Mouse (Mus musculus): Measurements from ENCODE around the gene Ntm. TPM values are rescaled to one million over a fixed set of nuclear protein-coding genes. Genes with fewer than 3 reads are reported as not detected.

Ntm gene
- total and polyA plus RNA-seq, 2 experiments from 2014 or later, result 162 to 235 TPM

- DNase-seq (no peak), ATAC-seq (no peak)
- H3K9ac ChIP-seq, result no peak overlapping the region
- TF ChIP-seq CTCF (IDR thresholded peaks at IDR 0.05; ENCODE audit: low read depth), result no peak
- H3K36me3 ChIP-seq (ENCODE audit: insufficient read depth), result no peaks in the 10 kb centered on the region
- peaks cover 5% of the 10 kb centered on the region; the same call in 1 of the 2 replicates for H3K4me1 ChIP-seq (ENCODE audit: insufficient read depth)
- WGBS, result 55% methylated on average over 3 of the region's 3 CpGs
- H3K4me2 ChIP-seq (ENCODE audit: low read depth), result no peak overlapping the region
- no peak overlapping the region for H3K4me3 ChIP-seq (ENCODE audit: low read depth, low read length)
- H3K27ac ChIP-seq (ENCODE audit: low read depth, low read length), result no peak overlapping the region
- H3K9me3 ChIP-seq (ENCODE audit: low read length), result no peaks in the 10 kb centered on the region
- H3K27me3 ChIP-seq (ENCODE audit: insufficient read depth, low read length), result no peaks in the 10 kb centered on the region
Observed at GRCm38 (mm10) chr9:29368291-29368690, 594.6 kb downstream of the Ntm start.

- no peak for ATAC-seq
- no peak overlapping the region for H3K4me2 ChIP-seq (ENCODE audit: low read depth)
- TF ChIP-seq CTCF (IDR thresholded peaks at IDR 0.05; ENCODE audit: low read depth), result no peak
- no peaks in the 10 kb centered on the region for H3K36me3 ChIP-seq (ENCODE audit: insufficient read depth)
- H3K4me3 ChIP-seq (ENCODE audit: low read depth, low read length), result no peak overlapping the region
- H3K27ac ChIP-seq (ENCODE audit: low read depth, low read length), result no peak overlapping the region
- H3K4me1 ChIP-seq (ENCODE audit: insufficient read depth), result no peaks in the 10 kb centered on the region
- WGBS, result 72% methylated on average over 4 of the region's 4 CpGs
- DNase-seq, result no peak
- H3K9ac ChIP-seq, result no peak overlapping the region
- H3K27me3 ChIP-seq (ENCODE audit: insufficient read depth, low read length), result no peaks in the 10 kb centered on the region
- H3K9me3 ChIP-seq (ENCODE audit: low read length), result no peaks in the 10 kb centered on the region
Observed at GRCm38 (mm10) chr9:29357796-29358195, 605.1 kb downstream of the Ntm start.

GRCm38 (mm10) chr9:29342303-29342702 is 620.6 kb downstream of the Ntm start:
- Histone ChIP-seq H3K27me3 (ENCODE audit: insufficient read depth, low read length) (no peaks in the 10 kb centered on the region), H3K36me3 (ENCODE audit: insufficient read depth) (no peaks in the 10 kb centered on the region), H3K9ac (no peak overlapping the region), H3K4me2 (ENCODE audit: low read depth) (no peak overlapping the region), H3K4me1 (ENCODE audit: insufficient read depth) (no peaks in the 10 kb centered on the region), H3K4me3 (ENCODE audit: low read depth, low read length) (no peak overlapping the region), H3K27ac (ENCODE audit: low read depth, low read length) (no peak overlapping the region), H3K9me3 (ENCODE audit: low read length) (no peaks in the 10 kb centered on the region)
- ATAC-seq (no peak), DNase-seq (no peak)
- TF ChIP-seq CTCF (IDR thresholded peaks at IDR 0.05; ENCODE audit: low read depth), result no peak
- 92% methylated on average over 7 of the region's 7 CpGs for WGBS

GRCm38 (mm10) chr9:29341292-29341691 is 621.6 kb downstream of the Ntm start:
- Histone ChIP-seq H3K4me3 (ENCODE audit: low read depth, low read length) (no peak overlapping the region), H3K27me3 (ENCODE audit: insufficient read depth, low read length) (no peaks in the 10 kb centered on the region), H3K4me1 (ENCODE audit: insufficient read depth) (no peaks in the 10 kb centered on the region), H3K4me2 (ENCODE audit: low read depth) (no peak overlapping the region), H3K9me3 (ENCODE audit: low read length) (no peaks in the 10 kb centered on the region), H3K9ac (no peak overlapping the region), H3K27ac (ENCODE audit: low read depth, low read length) (no peak overlapping the region), H3K36me3 (ENCODE audit: insufficient read depth) (no peaks in the 10 kb centered on the region)
- TF ChIP-seq CTCF (IDR thresholded peaks at IDR 0.05; ENCODE audit: low read depth), result no peak
- peak; percentile 14 for DNase-seq
- ATAC-seq, result no peak
- WGBS, result 85% methylated on average over 3 of the region's 3 CpGs

GRCm38 (mm10) chr9:29335671-29336070 is 627.3 kb downstream of the Ntm start:
- no peaks in the 10 kb centered on the region for H3K36me3 ChIP-seq (ENCODE audit: insufficient read depth)
- WGBS, result 51% methylated on average over 2 of the region's 2 CpGs

GRCm38 (mm10) chr9:29332296-29333090 is 630.4 kb downstream of the Ntm start:
- H3K9me3 ChIP-seq (ENCODE audit: low read length), result no peaks in the 10 kb centered on the region
- H3K4me1 ChIP-seq (ENCODE audit: insufficient read depth), result no peaks in the 10 kb centered on the region
- no peak for TF ChIP-seq CTCF (IDR thresholded peaks at IDR 0.05; ENCODE audit: low read depth)
- H3K27me3 ChIP-seq (ENCODE audit: insufficient read depth, low read length), result no peaks in the 10 kb centered on the region
- H3K9ac ChIP-seq, result no peak overlapping the region
- 13% methylated on average over 3 of the region's 3 CpGs for WGBS
- H3K4me3 ChIP-seq (ENCODE audit: low read depth, low read length), result no peak overlapping the region
- H3K27ac ChIP-seq (ENCODE audit: low read depth, low read length), result no peak overlapping the region
- H3K4me2 ChIP-seq (ENCODE audit: low read depth), result no peak overlapping the region
- ATAC-seq (no peak), DNase-seq (no peak)
- no peaks in the 10 kb centered on the region for H3K36me3 ChIP-seq (ENCODE audit: insufficient read depth)

More at GRCm38 (mm10) chr9:29335671-29336070, 627.3 kb downstream of the Ntm start:
- ATAC-seq (no peak), DNase-seq (no peak)
- TF ChIP-seq CTCF (IDR thresholded peaks at IDR 0.05; ENCODE audit: low read depth), result no peak
- no peak overlapping the region for H3K4me3 ChIP-seq (ENCODE audit: low read depth, low read length)
- H3K27me3 ChIP-seq (ENCODE audit: insufficient read depth, low read length), result no peaks in the 10 kb centered on the region
- no peak overlapping the region for H3K4me2 ChIP-seq (ENCODE audit: low read depth)
- no peak overlapping the region for H3K9ac ChIP-seq
- H3K27ac ChIP-seq (ENCODE audit: low read depth, low read length), result no peak overlapping the region
- no peaks in the 10 kb centered on the region for H3K9me3 ChIP-seq (ENCODE audit: low read length)
- H3K4me1 ChIP-seq (ENCODE audit: insufficient read depth), result no peaks in the 10 kb centered on the region

GRCm38 (mm10) chr9:29330486-29330885 is 632.5 kb downstream of the Ntm start:
- DNase-seq (no peak), ATAC-seq (no peak)
- no peaks in the 10 kb centered on the region for H3K36me3 ChIP-seq (ENCODE audit: insufficient read depth)
- no peak overlapping the region for H3K9ac ChIP-seq
- no peaks in the 10 kb centered on the region for H3K4me1 ChIP-seq (ENCODE audit: insufficient read depth)
- no peaks in the 10 kb centered on the region for H3K27me3 ChIP-seq (ENCODE audit: insufficient read depth, low read length)
- 86% methylated on average over 3 of the region's 3 CpGs for WGBS
- no peak overlapping the region for H3K4me3 ChIP-seq (ENCODE audit: low read depth, low read length)
- no peak overlapping the region for H3K4me2 ChIP-seq (ENCODE audit: low read depth)
- H3K9me3 ChIP-seq (ENCODE audit: low read length), result no peaks in the 10 kb centered on the region
- H3K27ac ChIP-seq (ENCODE audit: low read depth, low read length), result no peak overlapping the region
- no peak for TF ChIP-seq CTCF (IDR thresholded peaks at IDR 0.05; ENCODE audit: low read depth)
